Mouse (Mus musculus): ENCODE measurements around the gene Dguok. TPM values are rescaled to one million over a fixed set of nuclear protein-coding genes. Genes with fewer than 3 reads are reported as not detected.

The Dguok gene
- polyA plus RNA-seq, 1 experiment from 2014 or later: 30.9 TPM

- WGBS: 76% methylated on average over 3 of the region's 3 CpGs
- Histone ChIP-seq H3K4me1 (replicated peaks; ENCODE audit: control insufficient read depth, insufficient read depth, low read length) (no peaks in the 10 kb centered on the region), H3K9me3 (ENCODE audit: control insufficient read depth) (no peaks in the 10 kb centered on the region), H3K4me3 (ENCODE audit: low read depth, low read length) (no peak overlapping the region), H3K36me3 (ENCODE audit: control insufficient read depth, insufficient read depth) (no peaks in the 10 kb centered on the region), H3K9ac (ENCODE audit: low read depth, low read length) (no peak overlapping the region), H3K27ac (ENCODE audit: low read depth, low read length) (no peak overlapping the region), H3K27me3 (replicated peaks; ENCODE audit: control insufficient read depth, insufficient read depth, low read length) (no peaks in the 10 kb centered on the region; the same call in 1 of the 2 replicates), H3K4me2 (replicated peaks; ENCODE audit: low read depth) (no peak overlapping the region)
- no peak for ATAC-seq
- no peak for TF ChIP-seq CTCF (IDR thresholded peaks at IDR 0.05; ENCODE audit: low read depth)
These were observed 8.4 kb upstream of the Dguok start for GRCm38 (mm10) chr6:83515172-83515571.

GRCm38 (mm10) chr6:83512495-83512894 lies 5.7 kb upstream of the Dguok start:
- Histone ChIP-seq H3K27ac (ENCODE audit: low read depth, low read length) (no peak overlapping the region), H3K9ac (ENCODE audit: low read depth, low read length) (no peak overlapping the region), H3K9me3 (ENCODE audit: control insufficient read depth) (no peaks in the 10 kb centered on the region), H3K4me1 (replicated peaks; ENCODE audit: control insufficient read depth, insufficient read depth, low read length) (no peaks in the 10 kb centered on the region), H3K36me3 (ENCODE audit: control insufficient read depth, insufficient read depth) (no peaks in the 10 kb centered on the region), H3K4me2 (replicated peaks; ENCODE audit: low read depth) (no peak overlapping the region), H3K27me3 (replicated peaks; ENCODE audit: control insufficient read depth, insufficient read depth, low read length) (no peaks in the 10 kb centered on the region; the same call in 1 of the 2 replicates), H3K4me3 (ENCODE audit: low read depth, low read length) (no peak overlapping the region)
- TF ChIP-seq CTCF (IDR thresholded peaks at IDR 0.05; ENCODE audit: low read depth): peak; percentile 81
- ATAC-seq: no peak
- 12% methylated on average over 1 of the region's 1 CpGs for WGBS

- Histone ChIP-seq H3K9me3 (ENCODE audit: control insufficient read depth) (no peaks in the 10 kb centered on the region), H3K4me3 (ENCODE audit: low read depth, low read length) (no peak overlapping the region), H3K36me3 (ENCODE audit: control insufficient read depth, insufficient read depth) (no peaks in the 10 kb centered on the region), H3K9ac (ENCODE audit: low read depth, low read length) (no peak overlapping the region), H3K27me3 (replicated peaks; ENCODE audit: control insufficient read depth, insufficient read depth, low read length) (no peaks in the 10 kb centered on the region; the same call in 1 of the 2 replicates), H3K4me1 (replicated peaks; ENCODE audit: control insufficient read depth, insufficient read depth, low read length) (no peaks in the 10 kb centered on the region), H3K4me2 (replicated peaks; ENCODE audit: low read depth) (no peak overlapping the region), H3K27ac (ENCODE audit: low read depth, low read length) (no peak overlapping the region)
- ATAC-seq: no peak
- TF ChIP-seq CTCF (IDR thresholded peaks at IDR 0.05; ENCODE audit: low read depth): peak; percentile 59
- 54% methylated on average over 2 of the region's 2 CpGs for WGBS
These were observed 3.4 kb upstream of the Dguok start for GRCm38 (mm10) chr6:83510210-83510609.

GRCm38 (mm10) chr6:83509442-83509841 lies 2.7 kb upstream of the Dguok start:
- H3K9me3 ChIP-seq (ENCODE audit: control insufficient read depth): no peaks in the 10 kb centered on the region
- H3K4me3 ChIP-seq (ENCODE audit: low read depth, low read length): no peak overlapping the region
- H3K27ac ChIP-seq (ENCODE audit: low read depth, low read length): no peak overlapping the region
- 30% methylated on average over 8 of the region's 8 CpGs for WGBS
- no peak overlapping the region for H3K4me2 ChIP-seq (replicated peaks; ENCODE audit: low read depth)
- no peak overlapping the region for H3K9ac ChIP-seq (ENCODE audit: low read depth, low read length)
- peak; percentile 76 for TF ChIP-seq CTCF (IDR thresholded peaks at IDR 0.05; ENCODE audit: low read depth)
- no peaks in the 10 kb centered on the region for H3K4me1 ChIP-seq (replicated peaks; ENCODE audit: control insufficient read depth, insufficient read depth, low read length)
- ATAC-seq: no peak
- H3K36me3 ChIP-seq (ENCODE audit: control insufficient read depth, insufficient read depth): no peaks in the 10 kb centered on the region
- H3K27me3 ChIP-seq (replicated peaks; ENCODE audit: control insufficient read depth, insufficient read depth, low read length): no peaks in the 10 kb centered on the region; the same call in 1 of the 2 replicates

GRCm38 (mm10) chr6:83507168-83507546 lies 388 bp upstream of the Dguok start:
- H3K27ac ChIP-seq (ENCODE audit: low read depth, low read length): peak overlapping the region; percentile 60
- H3K4me3 ChIP-seq (ENCODE audit: low read depth, low read length): peak overlapping the region; percentile 67
- no peaks in the 10 kb centered on the region for H3K9me3 ChIP-seq (ENCODE audit: control insufficient read depth)
- ATAC-seq: no peak
- TF ChIP-seq CTCF (IDR thresholded peaks at IDR 0.05; ENCODE audit: low read depth): no peak
- 14% methylated on average over 6 of the region's 6 CpGs for WGBS
- H3K9ac ChIP-seq (ENCODE audit: low read depth, low read length): peak overlapping the region; percentile 69
- H3K4me2 ChIP-seq (replicated peaks; ENCODE audit: low read depth): peak overlapping the region; percentile 86
- no peaks in the 10 kb centered on the region for H3K27me3 ChIP-seq (replicated peaks; ENCODE audit: control insufficient read depth, insufficient read depth, low read length)
- H3K36me3 ChIP-seq (ENCODE audit: control insufficient read depth, insufficient read depth): no peaks in the 10 kb centered on the region
- no peaks in the 10 kb centered on the region for H3K4me1 ChIP-seq (replicated peaks; ENCODE audit: control insufficient read depth, insufficient read depth, low read length)

- no peak for TF ChIP-seq CTCF (IDR thresholded peaks at IDR 0.05; ENCODE audit: low read depth)
- 0 out of 2 replicates have a peak overlapping the region, but pooled peaks have one; percentile 11 for H3K9ac ChIP-seq (ENCODE audit: low read depth, low read length)
- no peak overlapping the region for H3K4me3 ChIP-seq (ENCODE audit: low read depth, low read length)
These were observed 1.2 kb downstream of the Dguok start for GRCm38 (mm10) chr6:83505554-83505953.

GRCm38 (mm10) chr6:83503361-83503760 lies 3.4 kb downstream of the Dguok start:
- Histone ChIP-seq H3K4me1 (replicated peaks; ENCODE audit: control insufficient read depth, insufficient read depth, low read length) (no peaks in the 10 kb centered on the region), H3K9ac (ENCODE audit: low read depth, low read length) (no peak overlapping the region), H3K27me3 (replicated peaks; ENCODE audit: control insufficient read depth, insufficient read depth, low read length) (no peaks in the 10 kb centered on the region), H3K4me2 (replicated peaks; ENCODE audit: low read depth) (no peak overlapping the region), H3K9me3 (ENCODE audit: control insufficient read depth) (no peaks in the 10 kb centered on the region), H3K27ac (ENCODE audit: low read depth, low read length) (no peak overlapping the region), H3K4me3 (ENCODE audit: low read depth, low read length) (no peak overlapping the region), H3K36me3 (ENCODE audit: control insufficient read depth, insufficient read depth) (0 out of 2 replicates have a peak, but pooled peaks cover 2% of the 10 kb centered on the region)
- no peak for TF ChIP-seq CTCF (IDR thresholded peaks at IDR 0.05; ENCODE audit: low read depth)
- 87% methylated on average over 3 of the region's 3 CpGs for WGBS
- ATAC-seq: no peak

More at GRCm38 (mm10) chr6:83505554-83505953, 1.2 kb downstream of the Dguok start:
- Histone ChIP-seq H3K4me2 (replicated peaks; ENCODE audit: low read depth) (peak overlapping the region; percentile 86; the same call in 1 of the 2 replicates), H3K4me1 (replicated peaks; ENCODE audit: control insufficient read depth, insufficient read depth, low read length) (no peaks in the 10 kb centered on the region), H3K27me3 (replicated peaks; ENCODE audit: control insufficient read depth, insufficient read depth, low read length) (no peaks in the 10 kb centered on the region), H3K36me3 (ENCODE audit: control insufficient read depth, insufficient read depth) (no peaks in the 10 kb centered on the region), H3K9me3 (ENCODE audit: control insufficient read depth) (no peaks in the 10 kb centered on the region), H3K27ac (ENCODE audit: low read depth, low read length) (no peak overlapping the region)
- no peak for ATAC-seq
- WGBS: 88% methylated on average over 4 of the region's 4 CpGs
